Mouse (Mus musculus): ENCODE data around the gene Zfp740. TPM values are rescaled to one million over a fixed set of nuclear protein-coding genes. Genes with fewer than 3 reads are reported as not detected.
"Not testable (repeated sequence)": the region's sequence is repeated elsewhere in the genome, so short reads cannot be mapped to it uniquely, and the experiment has no call there.

The Zfp740 gene
- polyA plus RNA-seq, 1 experiment from 2014 or later = 96.4 TPM

DNA sequence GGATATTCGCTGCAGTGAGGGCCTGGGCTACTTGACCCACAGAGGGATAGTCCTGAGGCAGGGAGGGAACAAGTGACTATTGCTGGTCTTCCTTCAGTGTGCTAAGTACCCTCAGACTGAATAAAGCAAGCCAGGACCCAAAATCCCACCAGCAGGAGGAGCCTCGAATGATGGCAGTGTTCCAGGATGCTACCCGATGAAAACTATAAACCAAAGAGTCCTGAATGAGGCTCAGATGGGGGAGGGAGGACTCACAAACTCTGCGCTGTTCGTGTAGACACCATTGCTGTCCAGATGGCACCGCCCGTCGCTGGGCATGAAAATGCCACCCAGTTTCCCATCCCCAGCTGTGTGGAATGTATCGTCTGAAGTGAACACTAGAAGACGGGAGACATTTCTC is 19.3 kb downstream of the Zfp740 start:
- POLR2A ChIA-PET = interaction anchor here (0.6 to 2.0 kb wide), 2 partner anchors 15 to 105 kb away, joined by 3 to 5 read pairs; no protein-coding TSS in a partner anchor
- ATAC-seq (no peak), DNase-seq (ENCODE audit: low read depth, low spot score) (no peak)
- TF ChIP-seq CTCF (IDR thresholded peaks at IDR 0.05) = no peak
- CTCF ChIA-PET = interaction anchor here (0.8 to 7.3 kb wide), 4 partner anchors 15 to 157 kb away, joined by 3 to 71 read pairs (median 3); no protein-coding TSS in a partner anchor
- in situ Hi-C loops (cut with MboI; ENCODE audit: low pct_unique_long_range_greater_than_20kb) = loop anchor here (5.0 kb wide), 2 partner anchors 45 to 105 kb away; no protein-coding TSS in a partner anchor
- no peaks in the 10 kb centered on the region for H3K27me3 ChIP-seq

GRCm38 (mm10) chr15:102224186-102224991 is 21.3 kb downstream of the Zfp740 start:
- H3K27me3 ChIP-seq = no peaks in the 10 kb centered on the region
- in situ Hi-C loops (cut with MboI; ENCODE audit: low pct_unique_long_range_greater_than_20kb) = loop anchor here (5.0 kb wide), 2 partner anchors 47 to 107 kb away; no protein-coding TSS in a partner anchor
- DNase-seq (ENCODE audit: low read depth, low spot score) (no peak), ATAC-seq (peak; percentile 76)
- POLR2A ChIA-PET = interaction anchor here (0.9 to 2.4 kb wide), 9 partner anchors 8 to 83 kb away, joined by 3 to 6 read pairs (median 4); partner anchors contain the start of gene Zfp740
- CTCF ChIA-PET = interaction anchor here (0.7 to 7.3 kb wide), 23 partner anchors 8 to 133 kb away, joined by 3 to 71 read pairs (median 4); partner anchors contain the start of genes Csad, Spryd3 and Zfp740
- peak; percentile 100 for TF ChIP-seq CTCF (IDR thresholded peaks at IDR 0.05)

DNA sequence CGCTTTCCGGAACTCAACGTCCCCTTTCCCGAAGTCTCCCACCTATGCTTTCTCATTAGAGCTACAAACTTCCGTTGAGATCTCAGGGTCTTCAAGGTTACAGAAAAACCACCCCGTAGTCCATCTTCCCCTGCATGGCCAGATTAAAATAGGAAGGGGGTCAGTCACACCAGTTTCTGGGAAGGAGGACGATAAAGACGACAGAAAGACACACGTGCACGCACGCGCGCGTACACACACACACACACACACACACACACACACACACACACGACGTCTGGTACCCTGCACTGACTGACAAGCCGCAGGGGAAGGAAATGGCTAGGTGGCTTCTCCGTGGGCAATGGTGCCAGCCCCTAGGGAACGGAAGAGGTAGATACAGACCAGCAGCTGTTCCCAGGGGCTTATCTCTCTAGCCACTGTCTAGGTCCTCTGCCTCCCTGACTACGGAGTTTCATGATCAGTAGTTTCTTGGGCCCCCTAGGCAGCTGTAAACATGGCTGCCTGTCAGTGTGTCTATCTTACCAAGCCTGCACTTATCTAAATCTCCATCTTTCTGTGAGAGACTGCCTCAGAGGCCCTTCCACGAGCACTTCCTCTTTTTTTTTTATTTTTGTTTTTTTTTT is 22.1 kb downstream of the Zfp740 start:
- in situ Hi-C loops (cut with MboI; ENCODE audit: low pct_unique_long_range_greater_than_20kb) = loop anchor here (5.0 kb wide), 2 partner anchors 48 to 108 kb away; no protein-coding TSS in a partner anchor

GRCm38 (mm10) chr15:102225619-102226018 is 22.6 kb downstream of the Zfp740 start:
- ChIA-PET POLR2A (interaction anchor here (2.4 kb wide), 1 partner anchor 10 kb away, joined by 6 read pairs; no protein-coding TSS in a partner anchor), CTCF (interaction anchor here (0.7 to 7.3 kb wide), 4 partner anchors 20 to 89 kb away, joined by 3 to 71 read pairs (median 31); partner anchors contain the start of genes Csad, Spryd3 and Zfp740)
- in situ Hi-C loops (cut with MboI; ENCODE audit: low pct_unique_long_range_greater_than_20kb); H3K27me3 ChIP-seq; ATAC-seq; DNase-seq (ENCODE audit: low read depth, low spot score): not testable (repeated sequence)

More for the DNA sequence above, 22.1 kb downstream of the Zfp740 start:
- ChIA-PET POLR2A (interaction anchor here (0.9 to 2.4 kb wide), 6 partner anchors 9 to 47 kb away, joined by 3 to 6 read pairs (median 4); partner anchors contain the start of gene Zfp740), CTCF (interaction anchor here (0.7 to 7.3 kb wide), 17 partner anchors 8 to 118 kb away, joined by 3 to 71 read pairs (median 5); partner anchors contain the start of genes Csad, Spryd3 and Zfp740)
- no peak for DNase-seq (ENCODE audit: low read depth, low spot score)
- no peak for TF ChIP-seq CTCF (IDR thresholded peaks at IDR 0.05)
- no peaks in the 10 kb centered on the region for H3K27me3 ChIP-seq
- ATAC-seq = no peak

- POLR2A ChIA-PET = no interaction called here
- in situ Hi-C loops (cut with MboI; ENCODE audit: low pct_unique_long_range_greater_than_20kb) = no loop called here
- no peak for TF ChIP-seq CTCF (IDR thresholded peaks at IDR 0.05)
- H3K27me3 ChIP-seq = no peaks in the 10 kb centered on the region
- CTCF ChIA-PET = interaction anchor here (1.6 kb wide), 1 partner anchor 53 kb away, joined by 3 read pairs; no protein-coding TSS in a partner anchor
- ATAC-seq (peak; percentile 9), DNase-seq (ENCODE audit: low read depth, low spot score) (no peak)
Measured at GRCm38 (mm10) chr15:102230408-102231321, 27.6 kb downstream of the Zfp740 start.

GRCm38 (mm10) chr15:102231748-102232147 is 28.7 kb downstream of the Zfp740 start, which contains the start of gene Itgb7:
Gene Itgb7 (minus strand): TSS chr15:102231944.
- TF ChIP-seq CTCF (IDR thresholded peaks at IDR 0.05) = no peak
- no peak for DNase-seq (ENCODE audit: low read depth, low spot score)
- no peaks in the 10 kb centered on the region for H3K27me3 ChIP-seq
- ChIA-PET CTCF (no interaction called here), POLR2A (interaction anchor here (0.8 kb wide), 1 partner anchor 53 kb away, joined by 3 read pairs; no protein-coding TSS in a partner anchor)
- in situ Hi-C loops (cut with MboI; ENCODE audit: low pct_unique_long_range_greater_than_20kb) = no loop called here
- ATAC-seq = no peak

GRCm38 (mm10) chr15:102232764-102233163 is 29.7 kb downstream of the Zfp740 start:
- ChIA-PET CTCF (interaction anchor here (1.0 kb wide), 1 partner anchor 9 kb away, joined by 5 read pairs; no protein-coding TSS in a partner anchor), POLR2A (interaction anchor here (0.8 kb wide), 1 partner anchor 52 kb away, joined by 3 read pairs; no protein-coding TSS in a partner anchor)
- no peaks in the 10 kb centered on the region for H3K27me3 ChIP-seq
- ATAC-seq (no peak), DNase-seq (ENCODE audit: low read depth, low spot score) (no peak)
- TF ChIP-seq CTCF (IDR thresholded peaks at IDR 0.05) = no peak
- in situ Hi-C loops (cut with MboI; ENCODE audit: low pct_unique_long_range_greater_than_20kb) = no loop called here

- in situ Hi-C loops (cut with MboI; ENCODE audit: low pct_unique_long_range_greater_than_20kb) = no loop called here
- CTCF ChIA-PET = no interaction called here
- POLR2A ChIA-PET = no interaction called here
- TF ChIP-seq CTCF (IDR thresholded peaks at IDR 0.05) = no peak
- DNase-seq (ENCODE audit: low read depth, low spot score) (no peak), ATAC-seq (no peak)
- H3K27me3 ChIP-seq = no peaks in the 10 kb centered on the region
Measured at GRCm38 (mm10) chr15:102233896-102234295, 30.8 kb downstream of the Zfp740 start.

DNA sequence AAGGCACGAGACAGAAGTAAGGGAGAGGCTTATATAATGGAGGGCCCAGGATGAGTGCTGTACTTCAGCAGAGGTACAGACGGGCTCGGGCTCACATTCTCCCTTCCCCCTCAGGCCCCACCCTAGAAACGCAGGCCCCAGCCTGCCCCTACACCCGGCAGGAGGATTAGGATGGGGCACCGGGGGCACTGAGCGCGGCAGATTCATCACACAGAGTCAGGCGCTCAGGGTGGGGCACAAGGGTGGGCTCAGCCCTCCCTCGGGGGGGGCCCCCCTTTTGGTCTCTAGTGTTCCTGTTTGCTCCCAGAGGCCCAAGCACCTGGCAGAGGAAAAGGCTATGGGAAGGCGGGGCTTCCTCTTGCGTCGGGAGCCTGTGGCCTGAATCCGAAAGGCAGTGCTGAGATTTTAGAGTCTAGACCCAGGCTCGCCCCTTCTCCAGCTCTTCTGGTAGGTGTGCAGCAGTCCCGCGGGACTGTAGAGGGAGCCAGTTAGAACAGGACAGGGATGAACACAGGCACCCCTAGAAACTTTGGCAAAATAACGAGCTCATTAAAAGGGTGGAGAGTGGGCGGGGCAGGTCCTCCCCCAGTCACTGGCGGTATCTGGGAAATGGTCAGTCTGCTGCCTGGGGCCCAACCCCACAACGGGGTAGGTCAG is 32.5 kb downstream of the Zfp740 start:
- H3K27me3 ChIP-seq = no peaks in the 10 kb centered on the region
- CTCF ChIA-PET = interaction anchor here (0.8 to 1.6 kb wide), 3 partner anchors 11 to 79 kb away, joined by 3 to 4 read pairs (median 3); no protein-coding TSS in a partner anchor
- ATAC-seq (peak; percentile 12), DNase-seq (ENCODE audit: low read depth, low spot score) (no peak)
- in situ Hi-C loops (cut with MboI; ENCODE audit: low pct_unique_long_range_greater_than_20kb) = loop anchor here (5.0 kb wide), 1 partner anchor 37 kb away; the partner anchor contains the start of gene Gm9918
- POLR2A ChIA-PET = interaction anchor here (0.6 to 1.8 kb wide), 2 partner anchors 10 to 83 kb away, joined by 5 to 6 read pairs; no protein-coding TSS in a partner anchor
- TF ChIP-seq CTCF (IDR thresholded peaks at IDR 0.05) = no peak
